Mouse (Mus musculus): Measurements from ENCODE around the gene Gabrg2. TPM values are rescaled to one million over a fixed set of nuclear protein-coding genes. Genes with fewer than 3 reads are reported as not detected.

The Gabrg2 gene
- not detected for polyA plus RNA-seq (2017; shearing (Covaris generic))

DNA sequence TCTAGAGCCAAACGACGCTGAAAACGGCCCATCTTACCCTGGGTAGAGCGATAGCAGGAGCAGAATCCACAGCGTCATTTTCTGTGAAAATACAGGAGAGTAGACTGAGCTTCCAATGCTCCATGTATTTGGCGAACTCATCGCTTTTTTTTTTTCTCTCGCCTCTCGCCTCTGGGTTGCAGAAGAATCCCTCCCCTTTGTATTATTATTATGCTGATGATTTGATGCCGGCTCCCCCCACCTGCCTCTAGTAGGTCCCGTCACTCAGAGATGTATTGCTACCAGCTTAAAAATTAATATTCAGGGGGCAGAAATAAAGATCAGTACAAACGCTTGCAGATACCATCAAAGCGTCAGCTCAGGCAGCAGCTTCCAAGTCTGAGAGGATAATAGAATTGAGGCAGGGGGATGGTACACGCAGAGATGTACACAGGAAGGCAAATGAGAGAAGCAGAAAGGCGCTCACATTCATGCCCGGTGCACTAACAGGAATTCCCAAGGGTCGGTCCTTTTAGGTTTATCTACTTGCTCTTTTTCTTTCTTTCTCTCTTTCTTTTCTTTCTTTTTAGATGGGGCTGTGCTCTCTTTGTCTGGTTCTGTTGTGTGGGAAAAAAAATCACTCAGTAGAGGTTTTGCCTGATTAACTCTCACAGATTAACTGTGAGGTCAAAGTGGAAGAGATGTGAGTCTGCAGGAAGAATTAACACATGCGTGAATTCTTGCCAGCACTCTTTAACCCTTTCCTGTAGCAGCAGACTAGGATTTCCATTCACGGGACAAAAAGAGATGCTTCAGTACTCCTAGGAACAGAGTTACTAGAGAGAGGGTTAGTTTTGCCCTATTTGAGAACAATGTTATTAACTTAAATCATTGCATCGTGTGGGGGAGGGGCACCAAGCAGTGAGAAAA, at the start of gene Gabrg2:
Gene Gabrg2 (minus strand): TSS at position 668 of the 909 bp plus-strand sequence.
- no peak for ATAC-seq

DNA sequence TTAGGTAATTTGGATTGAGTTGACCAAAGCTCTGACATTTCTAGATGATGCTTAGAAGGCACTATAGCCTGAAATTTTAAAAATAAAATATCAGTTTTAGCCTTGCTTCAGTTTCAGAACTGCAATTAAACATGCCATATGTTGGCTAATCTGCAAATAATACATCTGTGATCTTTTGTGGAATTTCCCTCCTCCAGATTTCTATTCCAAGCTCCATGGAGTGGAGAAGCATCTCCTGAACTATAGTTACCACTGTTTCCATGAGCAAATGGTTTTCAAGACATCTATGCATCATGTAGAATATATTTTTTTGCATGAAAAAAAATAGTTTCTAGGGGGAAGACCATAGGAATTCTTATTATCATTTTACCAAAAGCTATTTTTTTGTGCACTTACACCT, 47.5 kb upstream of the Gabrg2 start:
- ATAC-seq, result no peak

DNA sequence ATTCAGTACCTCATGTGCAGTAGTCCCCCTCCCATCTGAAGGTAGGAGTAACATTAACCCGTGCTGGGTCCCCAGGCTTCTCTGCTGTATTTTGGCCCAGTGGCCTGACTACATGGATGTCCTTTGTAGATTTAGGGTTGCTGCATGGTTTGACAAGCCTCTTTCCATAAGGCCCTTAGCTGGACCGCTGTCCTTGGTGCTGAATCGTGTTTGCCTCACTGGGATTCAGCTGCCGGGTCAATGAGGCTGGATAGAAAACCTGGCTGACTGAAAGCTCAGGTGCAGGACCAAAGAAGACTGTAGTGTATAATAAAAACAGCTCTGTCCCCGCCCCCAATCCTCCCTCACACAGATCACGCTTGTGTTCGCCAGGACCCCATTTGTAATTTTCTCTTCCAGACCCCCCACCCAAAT, 1.2 kb downstream of the Gabrg2 start:
- ATAC-seq, result no peak

DNA sequence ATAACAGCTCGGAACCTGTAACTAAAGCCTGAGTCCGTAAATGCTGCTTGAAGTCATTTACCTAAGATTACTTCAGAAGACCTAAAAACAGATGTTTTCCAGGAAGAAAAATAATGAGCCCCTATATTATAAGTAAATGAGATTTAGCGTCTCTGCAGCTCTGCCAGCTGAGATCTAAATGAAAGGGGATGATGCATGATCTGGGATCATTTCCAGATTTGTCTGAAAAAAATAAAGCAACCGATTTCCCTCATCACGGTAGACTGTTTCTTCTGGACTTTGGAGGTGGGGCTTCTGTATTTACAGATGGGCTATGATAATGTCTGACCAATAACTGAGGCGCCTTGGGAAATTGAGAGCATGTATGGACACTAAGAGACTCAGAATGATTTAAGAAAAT, 20.5 kb downstream of the Gabrg2 start:
- ATAC-seq, result no peak

DNA sequence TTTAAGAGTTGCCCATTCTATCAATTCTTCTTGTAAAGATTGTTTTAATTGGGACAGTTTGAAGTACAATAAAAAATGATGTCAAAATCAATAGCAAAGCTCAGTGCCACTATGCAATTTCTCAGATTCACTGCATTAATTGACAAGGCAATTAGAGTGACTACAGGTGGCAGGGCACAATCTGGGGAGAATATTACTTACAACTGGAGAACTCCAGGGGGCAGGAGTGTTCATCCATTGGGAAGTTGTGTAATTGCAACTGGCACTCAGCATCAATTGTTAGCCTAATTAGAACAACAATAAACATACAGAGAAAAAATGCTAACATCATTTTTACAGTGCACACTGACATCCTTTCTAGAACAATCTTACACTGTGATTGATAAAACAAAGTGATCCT, 32.1 kb downstream of the Gabrg2 start:
- no peak for ATAC-seq

DNA sequence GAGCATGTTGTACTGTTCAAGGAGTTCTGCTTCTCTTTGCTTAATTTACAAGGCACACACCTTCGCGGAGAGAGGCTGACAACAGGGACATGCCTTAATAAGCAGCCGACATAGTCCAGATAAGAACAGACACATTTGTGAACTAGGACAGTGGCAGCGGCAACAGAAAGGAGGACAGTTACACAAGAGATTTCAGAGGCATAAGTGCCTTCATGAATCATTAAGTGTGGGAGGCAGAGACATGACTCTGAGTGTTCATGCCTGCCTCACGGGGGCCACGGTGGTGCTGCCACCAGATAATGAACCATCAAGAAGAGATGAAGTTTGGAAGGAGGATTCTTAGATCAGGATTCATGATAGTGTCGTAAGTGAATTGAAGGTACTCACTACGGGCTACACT, 38.0 kb downstream of the Gabrg2 start:
- ATAC-seq, result no peak

DNA sequence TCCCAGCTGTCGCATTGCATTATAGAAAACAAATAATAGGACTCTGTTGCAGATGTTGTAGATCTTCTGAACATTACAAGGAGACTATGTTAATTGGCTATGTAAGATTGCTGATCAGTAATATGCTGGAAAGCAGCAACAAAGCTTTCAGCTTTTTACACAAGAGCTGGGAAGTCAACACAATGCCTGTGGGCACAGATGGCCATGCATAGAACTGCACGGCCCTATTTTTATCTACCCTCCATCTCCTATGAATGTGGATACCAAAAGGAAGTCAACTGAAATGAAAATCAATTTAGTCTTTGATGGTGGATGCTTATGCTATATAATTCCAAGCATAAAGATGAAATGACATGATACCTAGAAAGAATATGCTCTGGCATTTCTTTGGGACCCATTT, 47.1 kb downstream of the Gabrg2 start:
- no peak for ATAC-seq

DNA sequence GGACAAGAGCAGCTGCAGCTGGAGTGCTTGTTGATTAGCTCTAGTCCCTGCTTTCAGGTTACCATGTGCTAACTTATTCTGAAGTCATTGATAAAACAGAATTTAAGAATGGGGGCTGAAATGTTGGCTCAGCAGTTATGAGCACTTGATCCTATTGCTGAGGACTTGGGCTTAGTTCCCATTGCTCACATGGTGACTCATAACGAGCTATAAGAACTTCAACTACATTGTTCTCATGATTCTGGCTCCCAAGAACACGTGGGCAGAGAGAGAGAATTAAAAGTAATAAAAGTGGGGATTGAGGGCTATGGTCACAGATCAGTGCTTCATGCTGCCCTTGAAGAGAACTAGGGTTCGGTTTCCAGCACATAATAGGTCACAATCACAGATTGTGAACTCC, 48.8 kb downstream of the Gabrg2 start:
- ATAC-seq, result no peak

DNA sequence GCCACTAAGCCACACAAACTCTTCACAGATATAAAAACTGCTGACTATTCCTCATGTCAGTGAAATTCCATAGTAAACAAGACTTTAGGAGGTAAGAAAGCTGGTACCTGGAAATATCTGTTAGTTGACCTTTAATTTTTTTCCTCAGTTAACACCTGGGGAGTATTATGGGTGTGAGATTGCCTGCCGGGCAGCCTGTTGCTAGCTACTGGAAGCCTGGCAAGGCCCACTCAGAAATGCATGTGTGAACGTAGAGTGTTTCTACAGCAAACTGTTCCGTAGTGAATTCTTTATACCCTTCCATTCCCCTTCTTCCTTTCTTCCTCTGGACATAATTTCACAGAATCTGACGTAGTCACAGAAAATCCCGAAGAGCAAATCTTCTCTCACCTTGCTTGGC, 55.2 kb downstream of the Gabrg2 start:
- no peak for ATAC-seq

DNA sequence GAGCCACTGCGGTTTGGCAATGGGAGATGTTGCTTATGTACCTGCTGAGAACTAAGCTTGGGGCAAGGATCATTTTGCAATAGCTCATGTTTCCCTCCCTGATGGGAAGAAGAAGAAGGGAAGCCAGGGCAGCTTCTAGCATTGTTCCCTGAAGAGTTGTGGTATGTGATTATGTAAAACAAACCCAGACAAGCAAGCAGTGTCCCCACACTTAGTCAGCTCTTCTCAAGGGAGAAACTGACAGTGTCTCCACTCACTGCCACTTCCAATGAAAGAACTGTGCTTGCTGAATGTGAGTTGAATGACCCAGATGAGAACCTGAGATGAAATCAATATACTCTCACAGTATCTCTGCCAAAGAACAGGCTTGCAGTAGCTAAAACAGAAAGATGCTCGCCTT, 62.7 kb downstream of the Gabrg2 start:
- no peak for ATAC-seq

DNA sequence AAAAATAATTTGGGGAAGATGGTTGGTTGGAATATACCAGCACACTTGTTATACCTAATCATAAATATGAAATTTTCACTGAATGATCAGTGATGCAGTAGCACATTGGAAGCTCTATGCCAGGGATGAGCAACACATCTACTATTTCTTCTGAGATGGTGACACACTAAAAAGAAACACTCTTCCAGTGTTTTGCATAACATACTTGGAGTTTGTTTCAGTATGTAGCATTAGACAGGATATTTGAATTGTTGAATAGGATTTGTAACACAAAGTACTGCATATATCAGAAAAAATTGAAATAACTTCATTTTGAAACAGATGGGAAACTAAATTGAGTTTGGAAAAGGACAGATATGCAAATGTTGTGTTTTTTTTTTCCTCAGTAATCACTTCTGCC, 81.8 kb downstream of the Gabrg2 start:
- no peak for ATAC-seq

DNA sequence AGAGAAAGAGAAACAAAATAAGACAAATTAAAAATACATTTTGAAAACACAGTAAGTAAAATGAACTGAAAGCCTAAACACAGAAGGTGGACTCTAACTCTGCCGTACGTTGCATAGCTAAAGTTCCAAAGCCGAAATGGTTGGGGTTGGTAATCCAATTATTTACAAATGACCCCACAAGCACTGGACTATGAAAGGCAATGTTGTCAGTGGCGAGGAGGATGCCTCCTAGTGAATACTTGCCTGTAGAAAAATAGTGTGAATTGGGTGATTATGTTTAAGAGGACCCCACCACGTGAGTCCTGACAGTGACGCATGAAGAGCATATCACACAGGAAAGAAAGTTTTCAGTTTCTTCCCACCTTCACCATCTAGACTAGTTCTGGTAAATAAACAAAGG, 86.6 kb downstream of the Gabrg2 start:
- ATAC-seq, result no peak

DNA sequence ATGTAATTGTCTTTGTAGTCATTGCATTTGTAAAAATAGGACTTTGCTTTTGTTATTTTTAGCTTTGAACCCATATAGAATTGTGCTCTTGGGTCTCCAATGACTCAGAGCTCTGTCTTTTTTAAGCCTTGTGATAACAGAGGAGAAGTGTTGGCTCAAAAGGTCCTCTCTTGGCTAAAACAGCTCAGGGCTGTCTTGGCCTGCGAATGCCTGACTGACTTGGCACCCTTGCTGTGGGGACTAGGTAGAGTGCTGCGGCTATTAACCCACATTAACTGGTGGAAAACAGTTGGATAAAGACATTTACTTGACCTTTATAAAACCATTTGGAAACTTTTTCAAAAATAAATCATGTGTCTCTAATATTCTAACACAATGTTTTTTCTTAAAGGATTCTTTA, 97.0 kb downstream of the Gabrg2 start:
- ATAC-seq, result no peak

Other genes starting within 250 kb of the Gabrg2 start
- gene Gabra1, start 182.1 kb upstream of the Gabrg2 start, polyA plus RNA-seq (2017; shearing (Covaris generic)), result not detected

Data from CD4-positive, CD25-positive, alpha-beta regulatory T cell, adult 4 months (primary cell).